Mouse (Mus musculus): Measurements from ENCODE around the gene Csf2. TPM values are rescaled to one million over a fixed set of nuclear protein-coding genes. Genes with fewer than 3 reads are reported as not detected.

Csf2 gene
- polyA plus RNA-seq, 1 experiment, result not detected

Other genes with a start within 250 kb of the Csf2 start
- 6.6 and 8.9 TPM in 2 replicates for gene Slc22a4, start 221.6 kb downstream of the Csf2 start, polyA plus RNA-seq (2012; rRNA removed)
- gene Pdlim4, start 180.7 kb downstream of the Csf2 start, polyA plus RNA-seq (2012; rRNA removed), result 22.6 and 24.7 TPM in 2 replicates
- 20.5 and 27.1 TPM in 2 replicates for gene P4ha2, start 149.6 kb downstream of the Csf2 start, polyA plus RNA-seq (2012; rRNA removed)
- not detected in 2 replicates for gene Il3, start 17.6 kb upstream of the Csf2 start, polyA plus RNA-seq (2012; rRNA removed)
- 152 and 160 TPM in 2 replicates for gene Acsl6, start 54.1 kb upstream of the Csf2 start, polyA plus RNA-seq (2012; rRNA removed)
- gene Meikin, start 121.0 kb upstream of the Csf2 start, polyA plus RNA-seq (2012; rRNA removed), result not detected in 2 replicates
- gene Fnip1, start 188.5 kb upstream of the Csf2 start, polyA plus RNA-seq (2012; rRNA removed), result 15.4 and 19.0 TPM in 2 replicates

All from frontal cortex, adult 2 months (tissue).